Mouse (Mus musculus): ENCODE data around the gene Sc5d.

GRCm38 (mm10) chr9:42273174-42273573 lies 9.1 kb upstream of the Sc5d start:
- no peak for TF ChIP-seq POLR2A (IDR thresholded peaks at IDR 0.05; ENCODE audit: borderline replicate concordance, insufficient read depth, low read length)
- TF ChIP-seq CTCF (IDR thresholded peaks at IDR 0.05; ENCODE audit: borderline replicate concordance, insufficient read depth, low read depth, low read length) = no peak

Data from cerebellum, adult 2 months (tissue).